Mouse (Mus musculus) kidney, embryonic 14.5 days (tissue): ENCODE measurements around the gene Tesk1. TPM values are rescaled to one million over a fixed set of nuclear protein-coding genes. Genes with fewer than 3 reads are reported as not detected.
"Not testable (repeated sequence)": the region's sequence is repeated elsewhere in the genome, so short reads cannot be mapped to it uniquely, and the experiment has no call there.

Experiments
- ATAC-seq: fragments of 200-750 bp; cut with Nextera tagmentation; 2 replicates; pipeline ENCODE4 v1.8.0; 2017; ENCODE audit warnings: moderate number of reproducible peaks, mild to moderate bottlenecking, moderate TSS enrichment, moderate library complexity; ENCODE audit not compliant: low FRiP score, low TSS enrichment
- H3K27ac ChIP-seq: fragments of 300-500 bp; sonication (generic); 2 replicates; pipeline ENCODE4 v1.5.1; 2014; ENCODE audit warnings: low read depth, mild to moderate bottlenecking, low read length, moderate library complexity, mixed read lengths
- H3K27me3 ChIP-seq: fragments of 300-500 bp; sonication (generic); 2 replicates; pipeline ENCODE4 v1.6.1; 2014; ENCODE audit warnings: mild to moderate bottlenecking, low read length; ENCODE audit not compliant: control insufficient read depth, insufficient read depth
- H3K36me3 ChIP-seq: fragments of 300-500 bp; sonication (generic); 2 replicates; pipeline ENCODE4 v1.6.1; 2014; ENCODE audit warnings: low read length, mixed read lengths; ENCODE audit not compliant: control insufficient read depth, insufficient read depth
- H3K4me1 ChIP-seq: fragments of 300-500 bp; sonication (generic); 2 replicates; pipeline ENCODE4 v1.6.1; 2014; ENCODE audit warnings: low read length, mixed read lengths; ENCODE audit not compliant: control insufficient read depth, insufficient read depth
- H3K4me2 ChIP-seq: fragments of 300-500 bp; sonication (generic); replicated peaks from 2 replicates; pipeline ENCODE4 v1.6.1; 2014; ENCODE audit warnings: low read depth, mild to moderate bottlenecking, low read length
- H3K4me3 ChIP-seq: fragments of 300-500 bp; sonication (generic); 2 replicates; pipeline ENCODE4 v1.5.1; 2014; ENCODE audit warnings: mild to moderate bottlenecking, low read length
- H3K9ac ChIP-seq: fragments of 300-500 bp; sonication (generic); 2 replicates; pipeline ENCODE4 v1.6.1; 2014; ENCODE audit warnings: low read depth, mild to moderate bottlenecking, low read length, moderate library complexity
- H3K9me3 ChIP-seq: fragments of 300-500 bp; sonication (generic); 2 replicates; pipeline ENCODE4 v1.6.1; 2016; ENCODE audit warnings: low read length; ENCODE audit not compliant: control insufficient read depth
- WGBS: fragments of 180-500 bp; shearing (Covaris S2); extraction: QIAGEN DNeasy Blood & Tissue Kit; methylation state at CpG from one replicate; pipeline ENCODE4 v1.1.7; 2014; 5-methylcytosine and 5-hydroxymethylcytosine counted together
- polyA plus RNA-seq: library from polyadenylated mRNA; unstranded; fragments of >200 nt; fragmentation: Nextera tagmentation; extraction: Ambion mirVana; gene quantifications from 2 replicates; pipeline ENCODE4 v1.2.1, GENCODE M21; 2014

The Tesk1 gene
- polyA plus RNA-seq, 1 experiment from 2014 or later = 14.9 TPM

GRCm38 (mm10) chr4:43478534-43478858, 36.8 kb downstream of the Tesk1 start:
- Histone ChIP-seq H3K4me3 (peak overlapping the region; percentile 25), H3K27me3 (no peaks in the 10 kb centered on the region), H3K4me2 (peak overlapping the region; percentile 40), H3K9me3 (no peaks in the 10 kb centered on the region), H3K36me3 (no peaks in the 10 kb centered on the region), H3K4me1 (peaks cover 3% of the 10 kb centered on the region; the same call in 1 of the 2 replicates), H3K27ac (no peak overlapping the region), H3K9ac (peak overlapping the region; percentile 40; the same call in 1 of the 2 replicates)
- ATAC-seq = no peak
- 51% methylated on average over 8 of the region's 8 CpGs for WGBS

- Histone ChIP-seq H3K27me3 (no peaks in the 10 kb centered on the region), H3K27ac (no peak overlapping the region), H3K4me3 (no peak overlapping the region), H3K4me2 (no peak overlapping the region), H3K9ac (no peak overlapping the region), H3K36me3 (no peaks in the 10 kb centered on the region), H3K9me3 (no peaks in the 10 kb centered on the region), H3K4me1 (peaks cover 3% of the 10 kb centered on the region; the same call in 1 of the 2 replicates)
- ATAC-seq = no peak
- WGBS = 51% methylated on average over 24 of the region's 24 CpGs
These were observed 37.4 kb downstream of the Tesk1 start for GRCm38 (mm10) chr4:43478906-43479832.

GRCm38 (mm10) chr4:43480985-43481384, 39.2 kb downstream of the Tesk1 start:
- Histone ChIP-seq H3K27me3 (no peaks in the 10 kb centered on the region), H3K9ac (no peak overlapping the region), H3K4me2 (no peak overlapping the region), H3K4me3 (no peak overlapping the region), H3K9me3 (no peaks in the 10 kb centered on the region), H3K27ac (no peak overlapping the region), H3K36me3 (no peaks in the 10 kb centered on the region), H3K4me1 (peaks cover 3% of the 10 kb centered on the region; the same call in 1 of the 2 replicates)
- 82% methylated on average over 5 of the region's 5 CpGs for WGBS
- no peak for ATAC-seq

GRCm38 (mm10) chr4:43481894-43482456, 40.2 kb downstream of the Tesk1 start:
- H3K27ac ChIP-seq = no peak overlapping the region
- H3K4me2 ChIP-seq = no peak overlapping the region
- H3K36me3 ChIP-seq = no peaks in the 10 kb centered on the region
- no peaks in the 10 kb centered on the region for H3K27me3 ChIP-seq
- no peaks in the 10 kb centered on the region for H3K9me3 ChIP-seq
- peaks cover 3% of the 10 kb centered on the region; the same call in 1 of the 2 replicates for H3K4me1 ChIP-seq
- ATAC-seq = no peak
- WGBS = 72% methylated on average over 7 of the region's 7 CpGs
- H3K4me3 ChIP-seq = no peak overlapping the region
- no peak overlapping the region for H3K9ac ChIP-seq

GRCm38 (mm10) chr4:43482591-43482990, 40.9 kb downstream of the Tesk1 start:
- Histone ChIP-seq H3K4me1 (peaks cover 3% of the 10 kb centered on the region; the same call in 1 of the 2 replicates), H3K27me3 (no peaks in the 10 kb centered on the region), H3K4me3 (no peak overlapping the region), H3K9ac (no peak overlapping the region), H3K4me2 (no peak overlapping the region), H3K9me3 (no peaks in the 10 kb centered on the region), H3K36me3 (no peaks in the 10 kb centered on the region), H3K27ac (no peak overlapping the region)
- ATAC-seq = no peak
- WGBS = 67% methylated on average over 10 of the region's 10 CpGs

GRCm38 (mm10) chr4:43483535-43484091, 41.9 kb downstream of the Tesk1 start, which contains the start of gene Sit1:
Gene Sit1, minus strand, starts transcription at chr4:43483734.
- H3K36me3 ChIP-seq = no peaks in the 10 kb centered on the region
- WGBS = 61% methylated on average over 12 of the region's 12 CpGs
- ATAC-seq = no peak

GRCm38 (mm10) chr4:43485666-43486065, 43.9 kb downstream of the Tesk1 start:
- H3K4me1 ChIP-seq, ATAC-seq, H3K4me3 ChIP-seq, H3K27ac ChIP-seq, H3K27me3 ChIP-seq, H3K4me2 ChIP-seq, H3K36me3 ChIP-seq, H3K9me3 ChIP-seq, H3K9ac ChIP-seq: not testable (repeated sequence)
- WGBS = 85% methylated on average over 5 of the region's 5 CpGs

More at GRCm38 (mm10) chr4:43483535-43484091, 41.9 kb downstream of the Tesk1 start, which contains the start of gene Sit1:
- Histone ChIP-seq H3K27me3 (no peaks in the 10 kb centered on the region), H3K9ac (no peak within 1 kb of the TSS), H3K9me3 (no peaks in the 10 kb centered on the region), H3K27ac (no peak within 1 kb of the TSS), H3K4me3 (no peak within 1 kb of the TSS), H3K4me1 (no peaks in the 10 kb centered on the region), H3K4me2 (no peak within 1 kb of the TSS)

GRCm38 (mm10) chr4:43489611-43490010, 47.9 kb downstream of the Tesk1 start:
- H3K36me3 ChIP-seq = no peaks in the 10 kb centered on the region
- H3K9me3 ChIP-seq = no peaks in the 10 kb centered on the region
- no peak overlapping the region for H3K9ac ChIP-seq
- no peak for ATAC-seq
- no peak overlapping the region for H3K4me2 ChIP-seq
- peaks cover 4% of the 10 kb centered on the region; the same call in 1 of the 2 replicates for H3K4me1 ChIP-seq
- WGBS = 93% methylated on average over 3 of the region's 3 CpGs
- H3K4me3 ChIP-seq = no peak overlapping the region
- no peak overlapping the region for H3K27ac ChIP-seq
- no peaks in the 10 kb centered on the region for H3K27me3 ChIP-seq
